Mouse (Mus musculus) liver, postnatal 0 days (tissue): ENCODE measurements around the gene Ptprs.

Source experiments
- CTCF ChIP-seq: sonication (generic); IDR thresholded peaks from 2 replicates; pipeline ENCODE4 v1.5.1; 2016; ENCODE audit warnings: antibody characterized with exemption, low read depth
- EP300 ChIP-seq: IDR thresholded peaks from 2 replicates; pipeline ENCODE4 v1.6.1; 2016; ENCODE audit warnings: antibody characterized with exemption, low read depth, mild to moderate bottlenecking

GRCm38 (mm10) chr17:56485118-56485517 lies 8.8 kb upstream of the Ptprs start:
- no peak for TF ChIP-seq EP300
- no peak for TF ChIP-seq CTCF
